Mouse (Mus musculus) ovary, postnatal 10 days (tissue): ENCODE measurements around the gene Scamp4.
A peak's percentile ranks its signal among the peaks of the same experiment; 100 is the strongest.
"Not testable (repeated sequence)": the region's sequence is repeated elsewhere in the genome, so short reads cannot be mapped to it uniquely, and the experiment has no call there.

Source experiments
- DNase-seq: peaks from one replicate; pipeline ENCODE4 v3.0.0; 2022; ENCODE audit warnings: low spot score

Gene Scamp4

GRCm38 (mm10) chr10:80611024-80611423 is 8.4 kb downstream of the Scamp4 start:
- no peak for DNase-seq

- no peak for DNase-seq
These were observed 9.2 kb downstream of the Scamp4 start for GRCm38 (mm10) chr10:80611905-80612304.

- DNase-seq: no peak
These were observed 11.1 kb downstream of the Scamp4 start for GRCm38 (mm10) chr10:80613821-80614220.

GRCm38 (mm10) chr10:80614351-80614750 is 11.7 kb downstream of the Scamp4 start:
- DNase-seq: no peak

- no peak for DNase-seq
These were observed 15.5 kb downstream of the Scamp4 start for GRCm38 (mm10) chr10:80618181-80618580.

GRCm38 (mm10) chr10:80619465-80620244 is 17.0 kb downstream of the Scamp4 start:
- DNase-seq: no peak

- no peak for DNase-seq
These were observed 17.7 kb downstream of the Scamp4 start for GRCm38 (mm10) chr10:80620365-80620764.

GRCm38 (mm10) chr10:80620796-80621689 is 18.4 kb downstream of the Scamp4 start:
- no peak for DNase-seq

- DNase-seq: no peak
These were observed 18.9 kb downstream of the Scamp4 start for GRCm38 (mm10) chr10:80621690-80621939.

GRCm38 (mm10) chr10:80621940-80622660 is 19.4 kb downstream of the Scamp4 start:
- peak; percentile 98 for DNase-seq

- peak; percentile 91 for DNase-seq
These were observed 20.2 kb downstream of the Scamp4 start, which contains the start of gene Csnk1g2 for GRCm38 (mm10) chr10:80622661-80623456. Csnk1g2 (plus strand) TSS chr10:80622838.

- no peak for DNase-seq
These were observed 21.0 kb downstream of the Scamp4 start for GRCm38 (mm10) chr10:80623457-80624191.

GRCm38 (mm10) chr10:80625764-80626163 is 23.1 kb downstream of the Scamp4 start:
- DNase-seq: no peak

GRCm38 (mm10) chr10:80627685-80628084 is 25.0 kb downstream of the Scamp4 start:
- DNase-seq: no peak

- DNase-seq: no peak
These were observed 26.3 kb downstream of the Scamp4 start for GRCm38 (mm10) chr10:80628925-80629324.

GRCm38 (mm10) chr10:80635345-80635744 is 32.7 kb downstream of the Scamp4 start:
- no peak for DNase-seq

- DNase-seq: no peak
These were observed 44.3 kb downstream of the Scamp4 start for GRCm38 (mm10) chr10:80646936-80647335.

- DNase-seq: not testable (repeated sequence)
These were observed 47.2 kb downstream of the Scamp4 start for GRCm38 (mm10) chr10:80649910-80650309.

GRCm38 (mm10) chr10:80650392-80650791 is 47.7 kb downstream of the Scamp4 start:
- DNase-seq: no peak

GRCm38 (mm10) chr10:80653156-80653720 is 50.6 kb downstream of the Scamp4 start:
- DNase-seq: no peak

GRCm38 (mm10) chr10:80654866-80655265 is 52.2 kb downstream of the Scamp4 start:
- no peak for DNase-seq
